Mouse (Mus musculus) R1 (cell line): ENCODE data around the gene Gm614.
A peak's percentile ranks its signal among the peaks of the same experiment; 100 is the strongest.

Experiments used
- DNase-seq: peaks from one replicate; pipeline ENCODE4 v3.0.0-alpha.2; 2018; ENCODE audit warnings: low read depth, low spot score

Gene Gm614

DNA sequence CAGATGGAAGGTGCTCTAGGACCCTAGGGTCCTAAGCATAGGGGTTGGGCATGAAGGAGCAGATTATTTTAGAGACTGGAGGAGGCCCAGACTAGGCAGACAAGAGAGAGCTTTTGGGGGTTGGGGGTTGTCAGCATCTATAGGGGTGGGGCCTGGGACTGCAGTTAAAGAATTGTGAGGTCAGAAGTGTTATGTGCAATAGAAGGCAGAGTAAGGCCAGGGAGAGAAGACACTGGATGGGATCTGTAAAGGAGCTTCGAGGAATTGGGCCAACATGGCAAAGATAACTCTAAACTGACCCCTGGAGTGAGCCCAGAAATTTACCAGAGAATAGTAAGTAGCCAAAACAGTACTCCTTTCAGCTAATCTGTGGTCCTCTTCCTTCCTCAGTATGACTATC lies at the start of gene Gm614:
Gene Gm614, minus strand, starts transcription at position 101 of the 400 bp plus-strand sequence.
- DNase-seq = no peak

GRCm38 (mm10) chrX:101309299-101309698 lies 45.5 kb upstream of the Gm614 start:
- DNase-seq = no peak

DNA sequence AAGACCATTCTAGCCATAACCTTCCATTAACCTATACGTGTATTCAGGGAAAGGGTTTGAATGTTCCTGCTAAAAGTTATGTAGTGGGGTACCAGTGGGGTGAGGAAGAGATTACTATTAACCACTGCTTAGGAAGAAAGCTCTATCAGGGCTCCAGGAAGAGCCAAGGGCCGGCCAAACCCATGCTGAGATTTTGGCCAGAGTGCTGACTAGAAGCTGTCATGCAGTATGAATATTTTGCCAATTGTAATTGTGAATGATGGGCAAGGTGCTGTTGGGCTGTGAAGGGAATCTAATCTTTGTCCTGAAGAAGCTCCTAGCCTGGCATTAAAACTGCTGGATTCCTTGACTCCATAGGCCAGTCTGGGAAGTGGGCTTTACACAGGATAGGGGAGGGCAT lies 40.9 kb upstream of the Gm614 start:
- no peak for DNase-seq

GRCm38 (mm10) chrX:101301654-101302053 lies 37.9 kb upstream of the Gm614 start:
- no peak for DNase-seq

- peak; percentile 20 for DNase-seq
These were observed 36.7 kb upstream of the Gm614 start for GRCm38 (mm10) chrX:101300427-101301030.

GRCm38 (mm10) chrX:101299473-101300426 lies 36.0 kb upstream of the Gm614 start:
- DNase-seq = no peak

- no peak for DNase-seq
These were observed 35.3 kb upstream of the Gm614 start, which contains the start of gene Nlgn3 for GRCm38 (mm10) chrX:101299055-101299454. Nlgn3 (plus strand) TSS chrX:101299168.

DNA sequence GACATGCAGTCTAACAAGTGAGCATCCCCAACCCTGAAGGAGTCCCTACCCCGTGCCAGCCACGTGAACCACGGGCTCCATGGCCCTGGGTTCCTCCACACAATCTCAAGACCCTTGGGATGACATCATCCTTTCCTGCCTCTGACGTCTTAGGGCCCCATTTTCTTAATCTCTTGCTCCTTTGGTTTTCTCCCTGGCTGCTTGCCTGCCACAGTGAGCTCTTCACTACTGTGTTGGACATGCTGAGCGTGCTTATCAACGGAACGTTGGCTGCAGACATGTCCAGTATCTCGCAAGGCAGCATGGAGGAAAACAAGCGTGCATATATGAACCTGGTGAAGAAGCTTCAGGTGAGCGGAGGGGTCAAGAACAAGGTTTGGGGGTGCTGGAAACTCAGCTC lies 26.3 kb upstream of the Gm614 start:
- DNase-seq = no peak

DNA sequence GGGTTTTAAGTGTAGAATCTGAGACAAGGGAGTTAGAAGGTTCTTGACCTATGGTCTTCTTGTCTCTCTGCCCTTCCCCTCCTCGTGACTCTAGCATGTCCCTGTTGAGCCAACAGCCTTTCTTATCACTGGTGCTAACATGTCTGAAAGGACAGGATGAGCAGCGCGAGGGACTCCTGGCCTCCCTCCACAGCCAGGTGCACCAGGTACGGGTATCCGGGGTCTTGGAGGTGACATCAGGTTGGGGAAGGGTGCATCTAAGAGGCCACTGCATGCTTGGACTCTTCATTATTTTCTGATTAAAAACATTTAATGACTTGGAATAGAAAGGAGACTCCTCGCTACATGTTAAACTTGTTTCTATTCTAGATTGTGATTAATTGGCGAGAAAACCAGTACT lies 25.2 kb upstream of the Gm614 start:
- no peak for DNase-seq

GRCm38 (mm10) chrX:101288432-101288831 lies 24.6 kb upstream of the Gm614 start:
- DNase-seq = no peak

- DNase-seq = no peak
These were observed 23.8 kb upstream of the Gm614 start for GRCm38 (mm10) chrX:101287543-101287942.

GRCm38 (mm10) chrX:101285953-101286670 lies 22.3 kb upstream of the Gm614 start:
- DNase-seq = no peak

DNA sequence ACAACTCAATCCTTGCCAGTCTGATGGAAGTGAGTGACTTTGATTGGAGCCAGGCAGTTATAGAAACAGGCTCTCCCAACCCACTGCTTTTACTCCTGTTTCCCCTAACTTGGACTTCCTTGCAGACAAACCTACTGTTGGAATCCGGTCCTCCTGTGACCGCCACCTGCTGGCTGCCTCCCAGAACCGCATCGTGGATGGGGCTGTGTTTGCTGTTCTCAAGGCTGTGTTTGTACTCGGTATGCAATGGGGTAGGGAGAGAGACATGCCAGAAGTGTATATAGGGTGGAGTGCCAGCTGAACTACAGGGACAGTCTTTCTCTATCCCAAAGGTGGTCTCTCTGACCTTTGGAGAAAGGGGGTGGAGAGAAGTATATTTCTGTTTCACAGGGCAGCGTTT lies 21.7 kb upstream of the Gm614 start:
- DNase-seq = peak; percentile 64

GRCm38 (mm10) chrX:101282813-101283212 lies 19.0 kb upstream of the Gm614 start:
- DNase-seq = no peak

- peak; percentile 86 for DNase-seq
These were observed 10.3 kb upstream of the Gm614 start, which contains the start of gene Med12 for GRCm38 (mm10) chrX:101273875-101274738. Med12 (plus strand) TSS chrX:101274030.

- peak; percentile 68 for DNase-seq
These were observed 9.6 kb upstream of the Gm614 start for GRCm38 (mm10) chrX:101273410-101273809.

DNA sequence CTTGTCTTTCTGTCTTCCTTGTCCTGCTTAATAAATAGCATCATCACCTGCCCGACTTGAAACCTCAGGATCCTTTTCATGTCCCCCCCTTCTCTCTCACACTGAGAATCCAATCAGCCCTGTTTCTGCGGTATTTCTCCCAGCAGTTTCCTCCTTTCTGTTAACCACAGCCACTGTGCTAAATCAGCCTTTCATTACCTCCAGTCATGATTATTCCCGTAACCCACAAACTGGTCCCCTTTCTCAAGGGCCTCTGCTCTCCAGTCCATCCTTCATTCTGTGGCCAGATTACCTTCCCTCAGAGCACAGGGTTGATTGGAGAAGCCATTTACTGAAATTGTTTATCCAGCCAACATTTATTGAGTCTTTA lies 4.9 kb upstream of the Gm614 start, which contains the start of gene Gm20489:
Gene Gm20489, minus strand, starts transcription at position 269 of the 370 bp plus-strand sequence.
- DNase-seq = no peak

DNA sequence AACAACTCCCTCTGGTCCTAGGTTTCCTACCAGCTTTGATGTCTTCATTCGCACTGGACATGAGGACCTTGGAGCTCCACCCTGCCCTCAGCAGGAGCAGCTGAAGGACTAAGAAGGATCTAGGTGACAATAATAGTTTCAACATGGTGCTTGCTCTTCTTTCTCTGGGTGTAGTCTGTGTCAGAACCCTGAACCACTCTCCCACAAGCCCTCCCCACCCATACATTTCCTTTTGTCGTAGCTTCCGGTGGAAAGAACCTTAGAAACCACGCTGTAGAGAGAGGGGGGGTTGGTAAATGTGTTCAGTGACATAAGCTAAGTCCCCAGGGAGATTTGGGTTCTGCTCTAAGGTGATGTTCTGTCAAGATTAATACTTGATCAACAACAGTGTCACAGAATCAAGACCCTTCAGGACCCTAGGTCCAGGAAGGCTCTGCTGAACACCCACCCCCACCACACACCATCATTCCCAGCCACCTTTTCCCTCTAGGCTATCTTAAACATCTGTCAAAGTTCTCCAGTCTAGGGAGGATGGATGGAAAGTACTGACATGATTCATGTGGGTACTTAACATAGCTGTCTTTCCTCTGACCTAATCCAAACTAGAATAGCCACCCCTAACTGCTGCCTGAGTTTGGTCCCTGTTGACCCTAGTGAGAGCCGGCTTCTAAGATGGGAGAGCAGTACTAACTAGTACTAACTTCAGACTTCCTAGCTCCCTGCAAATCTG lies 4.4 kb upstream of the Gm614 start, which contains the start of gene Il2rg:
Gene Il2rg, minus strand, starts transcription at position 231 of the 730 bp plus-strand sequence.
- DNase-seq = no peak

DNA sequence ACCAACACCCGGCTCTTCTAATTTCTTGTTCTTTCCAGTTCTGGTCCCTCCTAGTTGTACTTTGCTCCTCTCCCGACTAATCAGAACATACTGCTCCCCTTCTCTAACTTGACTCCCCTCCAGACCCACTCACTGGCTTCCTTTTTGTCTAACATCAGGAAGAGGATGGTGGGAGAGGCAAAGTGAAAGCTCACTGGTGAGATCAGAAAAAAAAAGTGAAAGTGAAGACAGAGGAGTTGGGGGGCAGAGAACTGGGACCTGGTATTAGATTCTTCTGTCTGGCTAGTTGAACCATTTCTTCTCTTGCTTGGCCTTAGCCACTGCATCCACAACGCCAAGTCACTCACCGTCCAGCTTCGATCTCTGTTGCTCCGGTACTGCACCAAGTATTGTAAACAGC lies 2.8 kb upstream of the Gm614 start:
- DNase-seq = no peak
